Mouse (Mus musculus): ENCODE measurements around the gene Brd4.

DNA sequence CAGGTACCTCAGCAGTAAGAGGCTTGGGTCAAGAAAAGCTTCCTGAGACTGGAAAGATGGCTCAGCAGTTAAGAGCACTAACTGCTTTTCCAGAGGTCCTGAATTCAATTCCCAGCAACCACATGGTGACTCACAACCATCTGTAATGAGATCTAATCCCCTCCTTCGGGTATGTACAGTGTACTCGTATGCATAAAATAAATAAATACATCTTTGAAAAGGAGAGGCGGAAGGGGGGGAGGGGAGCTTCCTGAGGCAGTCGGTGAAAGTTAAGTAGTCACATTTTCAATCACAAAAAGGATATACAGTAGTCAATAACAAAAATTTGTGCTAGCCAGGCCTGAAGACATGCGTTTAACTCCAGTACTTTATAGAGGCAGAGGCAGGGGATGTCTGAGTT lies 38.4 kb downstream of the Brd4 start:
- no peak for TF ChIP-seq POLR2A (IDR thresholded peaks at IDR 0.05; ENCODE audit: low read depth, low read length)
- TF ChIP-seq CTCF (IDR thresholded peaks at IDR 0.05; ENCODE audit: borderline replicate concordance, insufficient read depth, low read length): no peak

Data from embryonic fibroblast, embryonic 13.5 days (primary cell).